ENCODE assay signal across 8 mouse cellular contexts in the genomic region with DNA sequence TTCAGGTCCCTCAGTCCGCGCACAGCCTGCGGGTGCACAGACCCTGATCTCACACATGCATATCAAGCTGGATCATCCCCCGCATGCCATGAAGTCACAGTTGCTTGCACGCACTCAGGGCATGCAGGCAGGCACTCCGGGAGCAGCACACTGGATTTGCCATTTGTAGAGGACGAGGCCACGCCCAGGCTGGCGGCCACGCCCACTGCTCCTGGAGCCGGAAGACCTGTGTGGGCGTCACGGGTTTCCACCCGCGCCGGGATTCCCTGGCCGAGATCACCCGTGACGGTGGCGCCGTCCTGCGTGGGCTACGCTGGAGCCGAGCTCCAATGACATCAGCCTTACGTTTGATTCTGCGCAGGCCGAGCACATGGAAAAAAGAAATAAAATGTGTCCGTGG. TPM values are rescaled to one million over a fixed set of nuclear protein-coding genes. Genes with fewer than 3 reads are reported as not detected.
DNase-seq lines count a peak whose midpoint lies in the region; ATAC-seq lines count a peak whose summit lies in the region.

No protein-coding gene starts in this region.

- peak; percentile 83 to 85 for DNase-seq in adrenal gland, adult 18-20 months (ENCODE audit: low spot score in 2 of 2)
- DNase-seq in embryo, embryonic 10 days (ENCODE audit: low spot score): peak; percentile 92
- peak; percentile 81 for DNase-seq in gastrocnemius, postnatal 10 days
- peak; percentile 84 to 92 for DNase-seq in left cerebral cortex, postnatal 14 days (ENCODE audit: low spot score in 2 of 2)
- DNase-seq in right cerebral cortex, postnatal 25 days: peak; percentile 75
- DNase-seq in urinary bladder, postnatal 4 days (ENCODE audit: low spot score in 2 of 2): peak; percentile 79 to 85

- intact Hi-C loops in left cerebral cortex, postnatal 14 days (cut with DNase I): no loop called here

- peak; percentile 72 for ATAC-seq in inflammation-experienced regulatory T-cells, adult 6 months
- ATAC-seq in megakaryocyte progenitor cell, adult 5-6 weeks (replicated peaks; ENCODE audit: poor library complexity): peak; percentile 67

RNA-seq across cellular contexts. Expression of a gene that starts 9.8 kb away (rescaled TPM):
- total RNA-seq in adrenal gland, adult 18-20 months (2021): 10 to 100 TPM; 34.1 to 75.0 TPM
- 10 to 100 TPM in 1 of 2 experiments, 1 to 10 TPM in 1; 9.0 to 15.9 TPM for total RNA-seq in gastrocnemius, postnatal 10 days (2021)
- polyA plus RNA-seq in inflammation-experienced regulatory T-cells, adult 6 months (2017; shearing (Covaris generic)): 10 to 100 TPM; 26.4 to 51.5 (median 39.3) TPM
- 10 to 100 TPM; 11.9 to 12.5 TPM for total RNA-seq in left cerebral cortex, postnatal 14 days (2021)
- 18.7 and 20.7 TPM in 2 replicates for total RNA-seq in megakaryocyte progenitor cell, adult 5-6 weeks (2015)
- total RNA-seq in megakaryocyte progenitor cell, adult 5-6 weeks (2017): 17.6 and 17.9 TPM in 2 replicates

RNA-seq across cellular contexts. Expression of a gene that starts 21.6 kb away (rescaled TPM):
- 10 to 100 TPM; 14.1 to 15.2 TPM for total RNA-seq in adrenal gland, adult 18-20 months (2021)
- 10 to 100 TPM; 24.0 to 28.1 TPM for total RNA-seq in gastrocnemius, postnatal 10 days (2021)
- 1 to 10 TPM; 2.4 to 4.5 (median 3.5) TPM for polyA plus RNA-seq in inflammation-experienced regulatory T-cells, adult 6 months (2017; shearing (Covaris generic))
- 10 to 100 TPM; 19.7 to 20.1 TPM for total RNA-seq in left cerebral cortex, postnatal 14 days (2021)
- 11.7 and 13.9 TPM in 2 replicates for total RNA-seq in megakaryocyte progenitor cell, adult 5-6 weeks (2015)
- 49.3 and 56.9 TPM in 2 replicates for total RNA-seq in megakaryocyte progenitor cell, adult 5-6 weeks (2017)

RNA-seq across cellular contexts. Expression of a gene that starts 38.9 kb away (rescaled TPM):
- 100 to 1,000 TPM; 208 to 219 TPM for total RNA-seq in adrenal gland, adult 18-20 months (2021)
- total RNA-seq in gastrocnemius, postnatal 10 days (2021): 100 to 1,000 TPM; 113 to 127 TPM
- 100 to 1,000 TPM; 207 to 260 (median 248) TPM for polyA plus RNA-seq in inflammation-experienced regulatory T-cells, adult 6 months (2017; shearing (Covaris generic))
- total RNA-seq in left cerebral cortex, postnatal 14 days (2021): 100 to 1,000 TPM; 145 to 157 TPM
- 132 and 150 TPM in 2 replicates for total RNA-seq in megakaryocyte progenitor cell, adult 5-6 weeks (2015)
- total RNA-seq in megakaryocyte progenitor cell, adult 5-6 weeks (2017): 55.3 and 100 TPM in 2 replicates

Comparison
In these comparisons a context has a peak if more than half of its experiments do, and no peak if none do; other contexts are left out.
1. Peak in every context shown above with its lines: DNase-seq and ATAC-seq.